Mouse (Mus musculus): ENCODE data around the gene Fam133b. TPM values are rescaled to one million over a fixed set of nuclear protein-coding genes. Genes with fewer than 3 reads are reported as not detected.
"Not testable (repeated sequence)": the region's sequence is repeated elsewhere in the genome, so short reads cannot be mapped to it uniquely, and the experiment has no call there.

The Fam133b gene
- total and polyA plus RNA-seq, 2 experiments from 2014 or later, result 24.3 to 25.1 TPM

GRCm38 (mm10) chr5:3600790-3601189 is 57.2 kb downstream of the Fam133b start:
- 92% methylated on average over 3 of the region's 3 CpGs for WGBS
- Histone ChIP-seq H3K4me1 (ENCODE audit: insufficient read depth, low read length) (peaks cover 3% of the 10 kb centered on the region; the same call in 1 of the 2 replicates), H3K36me3 (ENCODE audit: insufficient read depth, low read length) (peaks cover 19% of the 10 kb centered on the region), H3K27ac (ENCODE audit: low read depth, low read length) (no peak overlapping the region), H3K4me3 (ENCODE audit: low read depth, low read length) (no peak overlapping the region), H3K9ac (replicated peaks; ENCODE audit: low read length, poor library complexity, severe bottlenecking) (no peak overlapping the region), H3K4me2 (ENCODE audit: low read depth, low read length, poor library complexity, severe bottlenecking) (no peak overlapping the region), H3K9me3 (ENCODE audit: low read length) (no peaks in the 10 kb centered on the region), H3K27me3 (ENCODE audit: insufficient read depth, low read length) (no peaks in the 10 kb centered on the region)
- ATAC-seq (ENCODE audit: low FRiP score) (no peak), DNase-seq (ENCODE audit: low spot score) (no peak)
- no peak for TF ChIP-seq CTCF (IDR thresholded peaks at IDR 0.05)

- peaks cover 55% of the 10 kb centered on the region for H3K36me3 ChIP-seq (ENCODE audit: insufficient read depth, low read length)
Measured at GRCm38 (mm10) chr5:3607114-3607513, 63.5 kb downstream of the Fam133b start.

GRCm38 (mm10) chr5:3609241-3609640 is 65.6 kb downstream of the Fam133b start:
- no peaks in the 10 kb centered on the region for H3K9me3 ChIP-seq (ENCODE audit: low read length)
- H3K9ac ChIP-seq (replicated peaks; ENCODE audit: low read length, poor library complexity, severe bottlenecking), result no peak overlapping the region
- WGBS, result 97% methylated on average over 7 of the region's 7 CpGs
- H3K4me3 ChIP-seq (ENCODE audit: low read depth, low read length), result no peak overlapping the region
- no peaks in the 10 kb centered on the region for H3K27me3 ChIP-seq (ENCODE audit: insufficient read depth, low read length)
- H3K4me2 ChIP-seq (ENCODE audit: low read depth, low read length, poor library complexity, severe bottlenecking), result no peak overlapping the region
- H3K4me1 ChIP-seq (ENCODE audit: insufficient read depth, low read length), result no peaks in the 10 kb centered on the region
- DNase-seq (ENCODE audit: low spot score), result no peak
- peaks cover 57% of the 10 kb centered on the region for H3K36me3 ChIP-seq (ENCODE audit: insufficient read depth, low read length)
- ATAC-seq (ENCODE audit: low FRiP score), result no peak
- TF ChIP-seq CTCF (IDR thresholded peaks at IDR 0.05), result no peak
- H3K27ac ChIP-seq (ENCODE audit: low read depth, low read length), result no peak overlapping the region

More at GRCm38 (mm10) chr5:3607114-3607513, 63.5 kb downstream of the Fam133b start:
- H3K4me3 ChIP-seq (ENCODE audit: low read depth, low read length), result no peak overlapping the region
- DNase-seq (ENCODE audit: low spot score) (no peak), ATAC-seq (ENCODE audit: low FRiP score) (no peak)
- 95% methylated on average over 9 of the region's 9 CpGs for WGBS
- H3K27me3 ChIP-seq (ENCODE audit: insufficient read depth, low read length), result no peaks in the 10 kb centered on the region
- H3K9ac ChIP-seq (replicated peaks; ENCODE audit: low read length, poor library complexity, severe bottlenecking), result no peak overlapping the region
- no peak overlapping the region for H3K4me2 ChIP-seq (ENCODE audit: low read depth, low read length, poor library complexity, severe bottlenecking)
- no peak overlapping the region for H3K27ac ChIP-seq (ENCODE audit: low read depth, low read length)
- H3K9me3 ChIP-seq (ENCODE audit: low read length), result no peaks in the 10 kb centered on the region
- no peaks in the 10 kb centered on the region for H3K4me1 ChIP-seq (ENCODE audit: insufficient read depth, low read length)
- TF ChIP-seq CTCF (IDR thresholded peaks at IDR 0.05), result no peak

GRCm38 (mm10) chr5:3611835-3612234 is 68.2 kb downstream of the Fam133b start:
- H3K4me3 ChIP-seq (ENCODE audit: low read depth, low read length); ATAC-seq (ENCODE audit: low FRiP score); H3K4me2 ChIP-seq (ENCODE audit: low read depth, low read length, poor library complexity, severe bottlenecking); DNase-seq (ENCODE audit: low spot score); H3K9ac ChIP-seq (replicated peaks; ENCODE audit: low read length, poor library complexity, severe bottlenecking); H3K4me1 ChIP-seq (ENCODE audit: insufficient read depth, low read length); H3K27me3 ChIP-seq (ENCODE audit: insufficient read depth, low read length); H3K27ac ChIP-seq (ENCODE audit: low read depth, low read length); H3K9me3 ChIP-seq (ENCODE audit: low read length): not testable (repeated sequence)
- peaks cover 52% of the 10 kb centered on the region for H3K36me3 ChIP-seq (ENCODE audit: insufficient read depth, low read length)
- 92% methylated on average over 2 of the region's 2 CpGs for WGBS

Other genes with a start within 250 kb of the Fam133b start
- 7.1 and 22.0 TPM in 2 replicates for gene Cdk6, start 202.3 kb upstream of the Fam133b start, total RNA-seq (2014; rRNA removed)
- 4.0 and 5.5 TPM in 2 replicates for gene Cdk6, start 202.3 kb upstream of the Fam133b start, polyA plus RNA-seq (2015; fragmentation: Nextera tagmentation; extraction: Ambion mirVana)
- 3.0 and 9.2 TPM in 2 replicates for gene 1700109H08Rik, start 27.7 kb downstream of the Fam133b start, total RNA-seq (2014; rRNA removed)
- 1.5 and 2.2 TPM in 2 replicates for gene 1700109H08Rik, start 27.7 kb downstream of the Fam133b start, polyA plus RNA-seq (2015; fragmentation: Nextera tagmentation; extraction: Ambion mirVana)
- gene Pex1, start 52.2 kb downstream of the Fam133b start, total RNA-seq (2014; rRNA removed), result 21.0 and 24.1 TPM in 2 replicates
- 19.2 and 21.2 TPM in 2 replicates for gene Pex1, start 52.2 kb downstream of the Fam133b start, polyA plus RNA-seq (2015; fragmentation: Nextera tagmentation; extraction: Ambion mirVana)
- gene Rbm48, start 52.8 kb downstream of the Fam133b start, total RNA-seq (2014; rRNA removed), result 14.5 and 17.0 TPM in 2 replicates
- 18.3 and 19.3 TPM in 2 replicates for gene Rbm48, start 52.8 kb downstream of the Fam133b start, polyA plus RNA-seq (2015; fragmentation: Nextera tagmentation; extraction: Ambion mirVana)
- not detected in 2 replicates for gene Tmbim7, start 107.3 kb downstream of the Fam133b start, total RNA-seq (2014; rRNA removed)
- gene Tmbim7, start 107.3 kb downstream of the Fam133b start, polyA plus RNA-seq (2015; fragmentation: Nextera tagmentation; extraction: Ambion mirVana), result not detected in 2 replicates
- gene Gatad1, start 113.4 kb downstream of the Fam133b start, total RNA-seq (2014; rRNA removed), result 76.6 and 103 TPM in 2 replicates
- gene Gatad1, start 113.4 kb downstream of the Fam133b start, polyA plus RNA-seq (2015; fragmentation: Nextera tagmentation; extraction: Ambion mirVana), result 84.3 and 89.1 TPM in 2 replicates

Measured in midbrain, postnatal 0 days (tissue).